Mouse (Mus musculus) lung, adult 2 months (tissue): ENCODE results near the gene Cdhr2. TPM values are rescaled to one million over a fixed set of nuclear protein-coding genes. Genes with fewer than 3 reads are reported as not detected.

ENCODE experiments used
- DNase-seq: peaks from one replicate; pipeline ENCODE4 v3.0.0; 2022
- H3K4me1 ChIP-seq: fragments of 200-500 bp; 2 replicates; pipeline ENCODE4 v1.6.1; 2011; ENCODE audit warnings: low read length; ENCODE audit not compliant: control insufficient read depth, insufficient read depth
- H3K4me3 ChIP-seq: fragments of 200-500 bp; replicated peaks from 2 replicates; pipeline ENCODE3; 2011; ENCODE audit warnings: low read depth, mild to moderate bottlenecking, control low read depth, low read length; ENCODE audit errors: extremely low read depth
- CTCF ChIP-seq: fragments of 200-500 bp; IDR thresholded peaks from 2 replicates; pipeline ENCODE4 v1.5.1; 2011; ENCODE audit warnings: mild to moderate bottlenecking, low read length, control low read depth; ENCODE audit not compliant: insufficient read depth
- POLR2A ChIP-seq: fragments of 200-500 bp; IDR thresholded peaks from 2 replicates; pipeline ENCODE4 v1.6.1; 2011; ENCODE audit warnings: low read depth, mild to moderate bottlenecking, control low read depth, low read length, borderline replicate concordance; ENCODE audit errors: extremely low read depth
- WGBS: fragments of 180-500 bp; shearing (Covaris S2); methylation state at CpG from one replicate; pipeline ENCODE4 v1.1.7; 2018; 5-methylcytosine and 5-hydroxymethylcytosine counted together
- polyA plus RNA-seq: library from polyadenylated mRNA; depleted of rRNA; stranded (reverse); fragments of >200 nt; gene quantifications from 2 replicates; pipeline ENCODE4 v1.2.3, GENCODE M21; 2012

The Cdhr2 gene
- polyA plus RNA-seq, 1 experiment, result 0.05 TPM

DNA sequence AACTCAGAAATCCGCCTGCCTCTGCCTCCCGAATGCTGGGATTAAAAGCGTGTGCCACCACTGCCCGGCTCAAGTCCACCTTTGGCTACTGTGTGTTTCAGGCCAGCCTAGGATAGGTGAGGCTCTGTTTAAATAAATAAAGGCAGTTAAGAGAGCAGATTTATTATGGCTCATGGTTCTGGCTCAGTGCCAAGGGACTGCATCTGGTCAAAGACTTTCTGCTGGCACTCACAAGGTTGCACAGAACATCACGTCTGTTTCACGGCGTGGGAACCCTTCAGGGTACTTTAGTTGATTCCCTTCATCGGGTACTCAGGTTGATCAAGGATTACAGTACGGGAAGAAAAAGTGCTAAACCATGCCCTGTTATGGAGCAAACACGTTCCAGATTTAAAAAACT, 13.7 kb downstream of the Cdhr2 start:
- Histone ChIP-seq H3K4me3 (no peak overlapping the region), H3K4me1 (no peaks in the 10 kb centered on the region)
- TF ChIP-seq CTCF (no peak), POLR2A (no peak)
- DNase-seq, result no peak
- 57% methylated on average over 10 of the region's 10 CpGs for WGBS

- TF ChIP-seq CTCF (peak; percentile 58), POLR2A (no peak)
- peak; percentile 31 for DNase-seq
- WGBS, result 4% methylated on average over 5 of the region's 5 CpGs
- no peak overlapping the region for H3K4me3 ChIP-seq
- H3K4me1 ChIP-seq, result no peaks in the 10 kb centered on the region
Measured at GRCm38 (mm10) chr13:54716916-54717315, 15.7 kb downstream of the Cdhr2 start.

DNA sequence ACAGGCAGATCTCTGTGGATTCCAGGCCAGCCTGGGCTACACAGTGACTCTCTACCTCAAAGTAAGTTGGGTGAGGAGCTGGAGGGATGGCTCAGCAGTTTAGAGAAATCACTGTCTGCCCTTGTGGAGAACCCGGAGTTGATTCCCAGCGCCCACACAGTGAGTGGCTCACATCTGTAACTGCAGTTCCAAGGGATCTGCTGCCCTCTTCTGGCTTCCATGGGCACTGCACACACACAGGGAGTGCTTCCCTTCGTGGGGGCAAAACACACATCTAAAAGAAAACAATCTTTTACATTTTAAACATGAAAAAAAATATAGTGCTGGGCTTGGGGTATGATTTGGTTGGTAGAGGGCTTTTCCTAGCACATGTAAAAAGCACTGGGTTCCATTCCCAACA, 21.9 kb downstream of the Cdhr2 start:
- no peak overlapping the region for H3K4me3 ChIP-seq
- no peaks in the 10 kb centered on the region for H3K4me1 ChIP-seq
- no peak for DNase-seq
- 91% methylated on average over 3 of the region's 3 CpGs for WGBS
- TF ChIP-seq CTCF, result no peak
- no peak for TF ChIP-seq POLR2A

GRCm38 (mm10) chr13:54726131-54726530, 24.9 kb downstream of the Cdhr2 start:
- no peak overlapping the region for H3K4me3 ChIP-seq
- 59% methylated on average over 11 of the region's 11 CpGs for WGBS
- H3K4me1 ChIP-seq, result no peaks in the 10 kb centered on the region
- TF ChIP-seq CTCF (no peak), POLR2A (no peak)
- DNase-seq, result no peak

DNA sequence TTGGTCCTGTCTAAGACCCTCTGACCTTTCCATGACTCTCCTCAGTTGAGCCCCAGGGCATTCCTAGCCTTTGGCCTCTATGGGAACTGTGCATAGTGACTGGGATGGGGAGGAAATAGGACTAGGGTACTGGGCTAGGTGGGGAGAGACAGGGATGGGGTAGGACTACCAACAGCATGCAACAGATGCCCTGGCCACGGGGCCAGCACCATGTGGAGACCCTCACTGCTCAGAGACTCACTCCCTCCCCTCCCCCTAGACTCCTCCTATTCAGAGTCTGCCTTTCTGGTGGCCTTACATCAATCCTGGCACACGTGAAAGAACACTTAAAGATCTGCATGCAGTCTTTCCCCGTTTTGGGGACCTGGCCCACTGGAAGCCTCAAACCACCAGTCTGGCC, 35.7 kb downstream of the Cdhr2 start:
- no peak for DNase-seq
- 16% methylated on average over 3 of the region's 3 CpGs for WGBS
- H3K4me3 ChIP-seq, result no peak overlapping the region
- no peak for TF ChIP-seq CTCF
- no peaks in the 10 kb centered on the region for H3K4me1 ChIP-seq

GRCm38 (mm10) chr13:54737488-54738212, 36.4 kb downstream of the Cdhr2 start:
- H3K4me3 ChIP-seq, result no peak overlapping the region
- TF ChIP-seq CTCF, result no peak
- TF ChIP-seq POLR2A, result no peak
- no peaks in the 10 kb centered on the region for H3K4me1 ChIP-seq
- DNase-seq, result no peak
- 2% methylated on average over 81 of the region's 87 CpGs for WGBS

GRCm38 (mm10) chr13:54738213-54738601, 36.9 kb downstream of the Cdhr2 start:
- Histone ChIP-seq H3K4me1 (no peaks in the 10 kb centered on the region), H3K4me3 (no peak overlapping the region)
- TF ChIP-seq CTCF (no peak), POLR2A (no peak)
- DNase-seq, result no peak
- WGBS, result 2% methylated on average over 33 of the region's 34 CpGs

GRCm38 (mm10) chr13:54746110-54746509, 44.8 kb downstream of the Cdhr2 start:
- WGBS, result 33% methylated on average over 6 of the region's 6 CpGs
- Histone ChIP-seq H3K4me3 (no peak overlapping the region), H3K4me1 (no peaks in the 10 kb centered on the region)
- no peak for DNase-seq
- TF ChIP-seq CTCF (no peak), POLR2A (no peak)

GRCm38 (mm10) chr13:54746896-54747295, 45.6 kb downstream of the Cdhr2 start:
- DNase-seq, result no peak
- Histone ChIP-seq H3K4me1 (no peaks in the 10 kb centered on the region), H3K4me3 (no peak overlapping the region)
- WGBS, result 39% methylated on average over 10 of the region's 10 CpGs
- TF ChIP-seq CTCF (no peak), POLR2A (no peak)

- no peak overlapping the region for H3K4me3 ChIP-seq
- TF ChIP-seq CTCF (no peak), POLR2A (no peak)
- WGBS, result 78% methylated on average over 8 of the region's 8 CpGs
- no peaks in the 10 kb centered on the region for H3K4me1 ChIP-seq
- no peak for DNase-seq
Measured at GRCm38 (mm10) chr13:54748190-54748589, 46.9 kb downstream of the Cdhr2 start.
